Mouse (Mus musculus) kidney, adult 2 months (tissue): ENCODE data around the gene Tnfrsf25. TPM values are rescaled to one million over a fixed set of nuclear protein-coding genes. Genes with fewer than 3 reads are reported as not detected.

Source experiments
- DNase-seq: peaks from one replicate; pipeline ENCODE4 v3.0.0; 2021
- H3K27ac ChIP-seq: fragments of 200-500 bp; 2 replicates; pipeline ENCODE4 v1.5.1; 2012; ENCODE audit warnings: low read depth, low read length, control low read depth, inconsistent platforms; ENCODE audit not compliant: insufficient read depth
- H3K27me3 ChIP-seq: fragments of 200-500 bp; replicated peaks from 2 replicates; pipeline ENCODE4 v1.6.1; 2012; ENCODE audit warnings: mild to moderate bottlenecking, moderate library complexity, low read length, inconsistent platforms; ENCODE audit not compliant: control insufficient read depth, insufficient read depth
- H3K36me3 ChIP-seq: fragments of 200-500 bp; 2 replicates; pipeline ENCODE4 v1.6.1; 2012; ENCODE audit warnings: mild to moderate bottlenecking, moderate library complexity, low read length, inconsistent platforms; ENCODE audit not compliant: control insufficient read depth, insufficient read depth
- H3K4me1 ChIP-seq: fragments of 200-500 bp; 2 replicates; pipeline ENCODE4 v1.6.1; 2011; ENCODE audit warnings: low read length; ENCODE audit not compliant: control insufficient read depth, insufficient read depth
- H3K4me3 ChIP-seq: fragments of 200-500 bp; 2 replicates; pipeline ENCODE4 v1.5.1; 2011; ENCODE audit warnings: mild to moderate bottlenecking, low read depth, low read length, control low read depth; ENCODE audit not compliant: insufficient read depth
- CTCF ChIP-seq: fragments of 200-500 bp; conservative IDR thresholded peaks from 2 replicates; pipeline ENCODE4 v1.5.1; 2011; ENCODE audit warnings: low read depth, mild to moderate bottlenecking, control low read depth, low read length, moderate library complexity, mixed read lengths; ENCODE audit not compliant: insufficient read depth, insufficient read length
- POLR2A ChIP-seq: fragments of 200-500 bp; IDR thresholded peaks from one replicate; pipeline ENCODE4 v1.6.1; 2011; ENCODE audit warnings: low read depth, low read length, control low read depth
- WGBS: fragments of 180-500 bp; shearing (Covaris S2); methylation state at CpG from one replicate; pipeline ENCODE4 v1.1.7; 2018; 5-methylcytosine and 5-hydroxymethylcytosine counted together
- polyA plus RNA-seq: library from polyadenylated mRNA; depleted of rRNA; stranded (reverse); fragments of >200 nt; gene quantifications from 2 replicates; pipeline ENCODE4 v1.2.3, GENCODE M21; 2012

Gene Tnfrsf25
- polyA plus RNA-seq, 1 experiment = 4.4 TPM

GRCm38 (mm10) chr4:152101081-152101653 is 14.6 kb upstream of the Tnfrsf25 start:
- H3K27ac ChIP-seq = no peak overlapping the region
- TF ChIP-seq CTCF = no peak
- TF ChIP-seq POLR2A = no peak
- 53% methylated on average over 7 of the region's 7 CpGs for WGBS

GRCm38 (mm10) chr4:152101921-152102320 is 13.8 kb upstream of the Tnfrsf25 start:
- no peak for DNase-seq
- Histone ChIP-seq H3K27me3 (no peaks in the 10 kb centered on the region), H3K4me3 (no peak overlapping the region), H3K36me3 (no peaks in the 10 kb centered on the region; the same call in 1 of the 2 replicates), H3K27ac (no peak overlapping the region), H3K4me1 (no peaks in the 10 kb centered on the region; the same call in 1 of the 2 replicates)
- TF ChIP-seq POLR2A (no peak), CTCF (no peak)
- WGBS = 94% methylated on average over 16 of the region's 16 CpGs

More at GRCm38 (mm10) chr4:152101081-152101653, 14.6 kb upstream of the Tnfrsf25 start:
- no peaks in the 10 kb centered on the region for H3K27me3 ChIP-seq
- H3K36me3 ChIP-seq = no peaks in the 10 kb centered on the region; the same call in 1 of the 2 replicates
- no peak for DNase-seq
- no peaks in the 10 kb centered on the region; the same call in 1 of the 2 replicates for H3K4me1 ChIP-seq
- H3K4me3 ChIP-seq = no peak overlapping the region

- TF ChIP-seq POLR2A = no peak
- TF ChIP-seq CTCF = peak; percentile 92
- no peak overlapping the region for H3K4me3 ChIP-seq
- peak; percentile 86 for DNase-seq
- no peaks in the 10 kb centered on the region; the same call in 1 of the 2 replicates for H3K36me3 ChIP-seq
- H3K27ac ChIP-seq = no peak overlapping the region
- no peaks in the 10 kb centered on the region for H3K27me3 ChIP-seq
- 40% methylated on average over 7 of the region's 7 CpGs for WGBS
- H3K4me1 ChIP-seq = no peaks in the 10 kb centered on the region
Observed at GRCm38 (mm10) chr4:152103025-152103424, 12.7 kb upstream of the Tnfrsf25 start.

- H3K36me3 ChIP-seq = peaks cover 4% of the 10 kb centered on the region; the same call in 1 of the 2 replicates
- no peak overlapping the region for H3K27ac ChIP-seq
Observed at GRCm38 (mm10) chr4:152106746-152107145, 9.0 kb upstream of the Tnfrsf25 start.

GRCm38 (mm10) chr4:152107493-152107892 is 8.2 kb upstream of the Tnfrsf25 start:
- peak overlapping the region; percentile 83 for H3K27ac ChIP-seq
- H3K36me3 ChIP-seq = peaks cover 4% of the 10 kb centered on the region; the same call in 1 of the 2 replicates
- 22% methylated on average over 24 of the region's 24 CpGs for WGBS

More at GRCm38 (mm10) chr4:152106746-152107145, 9.0 kb upstream of the Tnfrsf25 start:
- H3K27me3 ChIP-seq = no peaks in the 10 kb centered on the region
- H3K4me3 ChIP-seq = no peak overlapping the region
- peaks cover 7% of the 10 kb centered on the region; the same call in 1 of the 2 replicates for H3K4me1 ChIP-seq
- TF ChIP-seq CTCF = no peak; the same call in 1 of the 2 replicates
- no peak for TF ChIP-seq POLR2A
- WGBS = 68% methylated on average over 9 of the region's 9 CpGs
- peak; percentile 29 for DNase-seq

GRCm38 (mm10) chr4:152107971-152108509 is 7.7 kb upstream of the Tnfrsf25 start:
- Histone ChIP-seq H3K27ac (peak overlapping the region; percentile 83), H3K4me1 (peaks cover 7% of the 10 kb centered on the region; the same call in 1 of the 2 replicates), H3K36me3 (peaks cover 4% of the 10 kb centered on the region; the same call in 1 of the 2 replicates), H3K27me3 (no peaks in the 10 kb centered on the region), H3K4me3 (peak overlapping the region; percentile 53)
- 31% methylated on average over 30 of the region's 30 CpGs for WGBS
- TF ChIP-seq CTCF (no peak), POLR2A (no peak)
- peak; percentile 93 for DNase-seq

More at GRCm38 (mm10) chr4:152107493-152107892, 8.2 kb upstream of the Tnfrsf25 start:
- DNase-seq = peak; percentile 95
- no peaks in the 10 kb centered on the region for H3K27me3 ChIP-seq
- TF ChIP-seq CTCF = no peak
- TF ChIP-seq POLR2A = no peak
- H3K4me3 ChIP-seq = peak overlapping the region; percentile 53
- peaks cover 7% of the 10 kb centered on the region; the same call in 1 of the 2 replicates for H3K4me1 ChIP-seq

- H3K27me3 ChIP-seq = no peaks in the 10 kb centered on the region
- peaks cover 5% of the 10 kb centered on the region; the same call in 1 of the 2 replicates for H3K36me3 ChIP-seq
- H3K4me1 ChIP-seq = peaks cover 7% of the 10 kb centered on the region; the same call in 1 of the 2 replicates
- TF ChIP-seq POLR2A = no peak
- TF ChIP-seq CTCF = no peak
- peak; percentile 69 for DNase-seq
- H3K27ac ChIP-seq = no peak overlapping the region
- 29% methylated on average over 5 of the region's 5 CpGs for WGBS
- H3K4me3 ChIP-seq = no peak overlapping the region
Observed at GRCm38 (mm10) chr4:152108673-152109072, 7.1 kb upstream of the Tnfrsf25 start.
